Mouse (Mus musculus) embryonic stem cell, embryonic (primary cell): ENCODE measurements around the gene Bag5.
"Not testable (repeated sequence)": the region's sequence is repeated elsewhere in the genome, so short reads cannot be mapped to it uniquely, and the experiment has no call there.

ENCODE experiments used
- CTCF ChIA-PET, 4 experiments: fragments of 300-600 bp in 2 of 4; fragments of 350-600 bp in 2 of 4; sonication (Branson Sonifier 250); formaldehyde crosslinking; loops; one replicate each; lab custom pipeline; 2022; ENCODE audit warnings: inconsistent platforms in 2 of 4; lab: Charles Lee
- POLR2A ChIA-PET, 4 experiments: fragments of 300-600 bp in 2 of 4; fragments of 350-600 bp in 2 of 4; sonication (Branson Sonifier 250); formaldehyde crosslinking; loops; one replicate each; lab custom pipeline; 2022; ENCODE audit warnings: antibody characterized with exemption in 4 of 4, inconsistent platforms in 1 of 4; lab: Charles Lee

Gene Bag5

GRCm38 (mm10) chr12:111668457-111668912 lies 44.6 kb downstream of the Bag5 start:
- CTCF ChIA-PET: interaction anchor here (0.5 to 6.9 kb wide), 49 partner anchors 8 to 299 kb away, joined by 3 to 128 read pairs (median 4); partner anchors contain the start of genes Atp5mpl (in 1 of the 4) and Zfyve21 (in 1 of the 4)

GRCm38 (mm10) chr12:111667421-111667820 lies 45.6 kb downstream of the Bag5 start:
- CTCF ChIA-PET: interaction anchor here (1.0 to 6.9 kb wide), 10 partner anchors 9 to 184 kb away, joined by 3 to 128 read pairs (median 6); no protein-coding TSS in a partner anchor
- POLR2A ChIA-PET: interaction anchor here (1.0 to 30.5 kb wide), 17 partner anchors 10 to 186 kb away, joined by 3 to 1165 read pairs (median 6); partner anchors contain the start of genes Trmt61a (in 3 of the 4), Apopt1 (in 1 of the 4), Bag5 (in 1 of the 4) and Ckb (in 1 of the 4)

More at GRCm38 (mm10) chr12:111668457-111668912, 44.6 kb downstream of the Bag5 start:
- POLR2A ChIA-PET: interaction anchor here (0.5 to 30.5 kb wide), 45 partner anchors 8 to 299 kb away, joined by 3 to 1165 read pairs (median 4); partner anchors contain the start of genes Trmt61a (in 3 of the 4), Apopt1 (in 2 of the 4), Bag5 (in 2 of the 4) and Eif5 (in 2 of the 4)

DNA sequence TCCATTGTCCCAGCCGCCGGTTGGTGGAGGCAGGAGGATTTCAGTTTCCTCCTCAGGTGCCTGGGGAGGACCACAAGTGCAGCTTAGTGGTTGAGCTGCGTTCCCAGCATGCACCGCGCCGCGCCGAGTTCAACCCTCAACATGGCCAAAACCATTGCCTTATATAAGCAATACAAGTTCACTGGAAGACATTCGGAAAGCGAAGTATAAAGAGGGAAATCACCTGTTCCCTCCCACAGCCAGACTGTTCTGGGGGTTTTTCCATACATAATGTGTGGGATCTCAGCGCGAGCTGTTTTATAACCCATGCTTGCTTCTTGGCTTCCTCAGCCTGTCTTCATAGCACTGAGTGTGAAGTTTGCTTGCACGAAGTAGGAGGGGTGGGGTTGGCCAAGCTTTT lies 46.7 kb downstream of the Bag5 start:
- ChIA-PET POLR2A (interaction anchor here (0.6 to 30.5 kb wide), 25 partner anchors 9 to 153 kb away, joined by 3 to 1165 read pairs (median 4); partner anchors contain the start of genes Trmt61a (in 3 of the 4), Apopt1 (in 2 of the 4), Bag5 (in 2 of the 4) and Ckb (in 1 of the 4)), CTCF (interaction anchor here (0.6 to 6.9 kb wide), 9 partner anchors 11 to 66 kb away, joined by 3 to 128 read pairs (median 3); partner anchors contain the start of gene Trmt61a (in 1 of the 4))

DNA sequence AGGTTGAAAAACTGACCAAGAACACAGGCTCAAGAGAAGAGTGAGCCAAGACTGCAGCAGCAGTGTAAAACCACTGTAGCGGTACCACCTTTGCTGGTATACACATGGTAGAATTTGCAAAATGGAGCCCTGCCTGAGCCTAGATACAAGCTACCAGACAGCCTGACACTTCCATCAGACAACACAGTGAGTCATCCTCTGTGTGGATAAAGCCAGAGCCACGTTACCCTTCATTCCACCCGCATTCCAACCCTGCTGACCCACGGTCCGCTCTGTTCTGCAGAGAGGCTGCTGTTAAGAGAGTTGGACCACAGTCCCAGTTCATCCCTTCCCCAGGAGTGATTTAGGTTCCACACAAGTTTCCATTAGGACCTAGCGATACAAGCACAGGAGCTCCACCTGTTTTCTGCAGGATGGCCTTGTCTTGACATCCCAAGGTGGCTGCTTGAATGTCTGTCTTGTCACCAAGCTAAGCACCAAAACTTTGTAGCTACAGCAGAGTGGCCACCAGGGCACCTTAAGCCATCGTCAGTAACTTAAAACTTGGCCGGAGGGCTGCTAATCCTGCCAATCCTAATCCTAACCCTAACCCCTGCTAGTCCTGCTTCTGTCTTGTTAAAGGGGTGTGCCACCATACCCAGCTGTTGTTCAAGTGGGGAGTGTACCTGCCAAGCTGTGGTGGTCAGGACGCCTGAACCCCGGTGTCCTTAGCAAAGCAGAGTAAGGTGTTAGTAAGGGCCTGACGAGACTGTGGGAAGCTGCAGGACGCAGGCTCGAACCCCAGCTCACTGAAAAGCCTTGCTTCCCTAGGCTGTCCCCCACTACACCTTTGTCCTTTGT lies 47.8 kb downstream of the Bag5 start:
- CTCF ChIA-PET: interaction anchor here (0.5 to 6.9 kb wide), 16 partner anchors 8 to 107 kb away, joined by 3 to 128 read pairs (median 3); partner anchors contain the start of gene Trmt61a (in 1 of the 4)
- POLR2A ChIA-PET: interaction anchor here (0.6 to 30.5 kb wide), 41 partner anchors 8 to 585 kb away, joined by 3 to 1165 read pairs (median 4); partner anchors contain the start of genes Trmt61a (in 3 of the 4), Apopt1 (in 2 of the 4), Bag5 (in 2 of the 4) and Ckb (in 2 of the 4)

GRCm38 (mm10) chr12:111664144-111664634 lies 48.9 kb downstream of the Bag5 start:
- ChIA-PET POLR2A (interaction anchor here (0.5 to 30.5 kb wide), 51 partner anchors 8 to 316 kb away, joined by 3 to 1165 read pairs (median 4); partner anchors contain the start of genes Ckb (in 4 of the 4), Trmt61a (in 3 of the 4), Apopt1 (in 2 of the 4) and Bag5 (in 2 of the 4)), CTCF (interaction anchor here (0.6 to 6.9 kb wide), 22 partner anchors 8 to 481 kb away, joined by 3 to 128 read pairs (median 4); partner anchors contain the start of genes Atp5mpl (in 1 of the 4) and Ckb (in 1 of the 4))

GRCm38 (mm10) chr12:111663228-111664143 lies 49.6 kb downstream of the Bag5 start:
- POLR2A ChIA-PET: interaction anchor here (0.6 to 30.5 kb wide), 54 partner anchors 8 to 655 kb away, joined by 3 to 1165 read pairs (median 4); partner anchors contain the start of genes Ckb (in 4 of the 4), Trmt61a (in 3 of the 4), Apopt1 (in 2 of the 4) and Bag5 (in 2 of the 4)
- CTCF ChIA-PET: interaction anchor here (0.6 to 6.9 kb wide), 24 partner anchors 9 to 482 kb away, joined by 3 to 128 read pairs (median 4); partner anchors contain the start of genes Atp5mpl (in 1 of the 4) and Ckb (in 1 of the 4)

- CTCF ChIA-PET: not testable (repeated sequence)
- POLR2A ChIA-PET: interaction anchor here in 3 of 4 experiments (0.6 to 30.5 kb wide), 10 partner anchors 9 to 888 kb away, joined by 3 to 1165 read pairs (median 6); partner anchors contain the start of genes Ckb (in 3 of the 3) and Trmt61a (in 2 of the 3)
Observed at GRCm38 (mm10) chr12:111661554-111661953, 51.5 kb downstream of the Bag5 start.

- ChIA-PET CTCF (interaction anchor here in 2 of 4 experiments (0.6 to 1.1 kb wide), 3 partner anchors 33 to 52 kb away, joined by 3 to 9 read pairs (median 4); no protein-coding TSS in a partner anchor), POLR2A (interaction anchor here in 3 of 4 experiments (1.0 to 30.5 kb wide), 8 partner anchors 8 to 35 kb away, joined by 3 to 1165 read pairs (median 4); partner anchors contain the start of genes Ckb (in 3 of the 3) and Trmt61a (in 1 of the 3))
Observed at GRCm38 (mm10) chr12:111660628-111661027, 52.4 kb downstream of the Bag5 start.
